Mouse (Mus musculus): ENCODE data around the gene Clec3a. TPM values are rescaled to one million over a fixed set of nuclear protein-coding genes. Genes with fewer than 3 reads are reported as not detected.

Clec3a gene
- total RNA-seq (2021) = not detected
- long read RNA-seq = 0 reads

DNA sequence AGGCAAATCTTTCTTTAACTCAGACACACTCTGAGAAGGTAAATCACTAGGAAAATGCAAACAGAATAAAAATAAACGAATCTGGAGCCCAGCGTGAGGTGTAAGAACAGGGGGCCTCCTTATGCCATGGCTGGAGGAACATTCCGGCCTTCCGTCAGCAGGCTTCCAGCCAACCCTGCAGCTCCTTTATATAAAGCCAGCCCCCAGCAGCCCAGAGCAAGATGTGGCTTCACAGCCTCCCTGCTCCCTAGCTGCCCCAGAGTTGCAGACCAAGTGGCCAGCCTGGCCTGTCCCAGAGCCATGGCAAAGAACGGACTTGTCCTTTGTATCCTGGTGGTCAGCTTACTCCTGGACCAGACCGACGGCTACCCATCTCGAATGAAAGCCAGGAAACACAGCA, at the start of gene Clec3a:
Clec3a (plus strand) TSS at position 301 of the 400 bp plus-strand sequence.
- no peak for DNase-seq (ENCODE audit: low spot score in 2 of 2)

DNA sequence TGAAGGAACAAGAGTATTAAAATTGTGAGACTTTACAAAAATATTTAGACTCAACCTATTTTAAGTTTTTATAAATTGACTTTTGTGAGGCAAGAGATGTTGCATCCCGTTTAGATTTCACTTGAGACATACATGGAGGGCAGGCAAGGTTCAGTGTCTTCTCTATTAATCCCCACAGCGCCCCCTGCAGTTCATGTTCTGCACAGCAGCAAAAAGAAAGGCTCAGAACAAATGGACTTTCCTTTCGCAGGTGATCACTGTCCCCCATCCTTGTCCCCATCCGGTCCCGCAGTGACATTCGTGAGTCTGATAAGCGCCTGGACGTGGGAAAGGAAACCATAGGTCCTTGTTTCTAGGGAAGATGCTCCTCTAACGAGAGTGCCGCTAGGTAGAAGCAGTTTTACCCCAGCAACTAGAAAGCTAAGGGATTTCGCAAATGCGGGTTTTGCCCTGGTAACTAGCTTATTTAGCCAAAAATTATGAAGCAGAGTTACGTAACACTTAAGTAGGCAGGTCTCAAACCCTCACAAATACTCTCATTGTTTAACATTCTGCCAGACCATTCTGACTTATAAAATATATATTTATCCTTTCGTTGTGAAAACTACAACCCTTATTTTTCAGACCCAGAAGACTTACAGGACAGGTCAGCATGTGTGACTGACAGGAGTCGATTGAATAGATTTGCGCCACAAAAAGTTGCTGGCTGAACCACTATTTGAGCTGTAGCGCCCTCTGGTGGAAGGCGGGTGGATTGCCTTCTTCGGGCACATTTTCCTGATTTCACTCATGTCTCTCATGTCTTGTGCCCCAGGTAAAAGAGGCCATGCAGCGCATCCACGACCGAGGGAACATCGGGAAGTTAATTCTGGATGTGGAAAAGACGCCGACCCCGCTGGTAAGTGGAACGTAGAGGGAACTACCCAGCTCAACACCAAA, 48.6 kb upstream of the Clec3a start:
- DNase-seq (ENCODE audit: low spot score in 2 of 2) = peak; percentile 87 to 88

DNA sequence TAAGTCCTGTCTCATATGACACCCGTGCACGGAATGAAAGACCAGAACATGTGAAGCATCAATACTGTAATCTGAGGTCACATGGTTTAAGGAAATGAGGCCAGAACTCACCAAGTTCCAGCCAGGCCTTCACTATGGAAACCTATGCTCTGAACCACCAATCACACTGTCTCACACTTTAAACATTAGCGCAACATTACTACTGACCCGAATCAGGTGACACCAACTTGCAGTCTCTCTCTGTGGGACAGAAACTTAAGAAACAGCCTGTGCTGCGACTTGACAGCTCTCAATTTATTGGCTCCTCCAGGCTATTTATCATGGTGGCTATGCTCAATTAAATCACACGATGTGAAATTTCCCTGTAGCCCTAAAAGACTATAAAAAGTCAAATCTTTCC, 43.5 kb upstream of the Clec3a start:
- no peak for DNase-seq (ENCODE audit: low spot score in 2 of 2)

DNA sequence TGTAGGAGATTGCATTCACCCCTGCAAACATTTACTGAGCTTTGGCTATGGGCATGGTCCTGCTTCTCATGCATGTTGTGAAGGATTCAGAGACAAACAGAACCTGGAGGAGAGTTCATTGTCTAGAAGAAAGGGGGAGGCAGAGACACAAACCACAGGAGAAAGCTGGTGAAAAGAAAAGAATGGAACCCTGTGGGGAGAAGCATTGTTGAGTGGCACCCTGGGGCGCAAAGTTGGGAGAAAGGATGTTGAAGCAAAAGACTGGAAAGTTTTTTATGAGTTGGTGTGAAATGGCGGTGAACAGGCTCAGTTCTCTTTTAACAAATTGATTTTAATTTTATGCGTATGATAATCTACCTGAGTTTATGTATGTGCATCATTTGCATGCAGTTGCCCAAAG, 33.7 kb upstream of the Clec3a start:
- DNase-seq (ENCODE audit: low spot score in 2 of 2) = no peak

DNA sequence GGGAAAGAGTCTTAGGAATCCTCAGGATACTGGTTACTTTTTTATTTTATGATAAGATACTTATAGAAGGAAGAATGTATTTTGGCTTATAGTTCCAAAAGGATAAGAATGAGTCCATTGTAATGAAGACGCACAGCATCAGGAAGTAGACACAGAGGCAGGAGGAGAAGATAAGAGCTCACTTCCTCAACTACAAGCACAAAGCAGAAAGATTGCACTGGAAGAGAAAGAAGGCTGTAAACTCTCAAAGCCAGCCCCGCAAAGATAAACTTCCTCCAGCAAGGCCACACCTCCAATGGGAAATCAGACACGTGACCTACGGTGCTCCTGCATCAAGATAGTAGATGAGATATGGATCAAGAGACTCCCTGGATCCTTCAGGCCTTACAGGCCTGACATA, 30.4 kb upstream of the Clec3a start:
- DNase-seq (ENCODE audit: low spot score in 2 of 2) = no peak

DNA sequence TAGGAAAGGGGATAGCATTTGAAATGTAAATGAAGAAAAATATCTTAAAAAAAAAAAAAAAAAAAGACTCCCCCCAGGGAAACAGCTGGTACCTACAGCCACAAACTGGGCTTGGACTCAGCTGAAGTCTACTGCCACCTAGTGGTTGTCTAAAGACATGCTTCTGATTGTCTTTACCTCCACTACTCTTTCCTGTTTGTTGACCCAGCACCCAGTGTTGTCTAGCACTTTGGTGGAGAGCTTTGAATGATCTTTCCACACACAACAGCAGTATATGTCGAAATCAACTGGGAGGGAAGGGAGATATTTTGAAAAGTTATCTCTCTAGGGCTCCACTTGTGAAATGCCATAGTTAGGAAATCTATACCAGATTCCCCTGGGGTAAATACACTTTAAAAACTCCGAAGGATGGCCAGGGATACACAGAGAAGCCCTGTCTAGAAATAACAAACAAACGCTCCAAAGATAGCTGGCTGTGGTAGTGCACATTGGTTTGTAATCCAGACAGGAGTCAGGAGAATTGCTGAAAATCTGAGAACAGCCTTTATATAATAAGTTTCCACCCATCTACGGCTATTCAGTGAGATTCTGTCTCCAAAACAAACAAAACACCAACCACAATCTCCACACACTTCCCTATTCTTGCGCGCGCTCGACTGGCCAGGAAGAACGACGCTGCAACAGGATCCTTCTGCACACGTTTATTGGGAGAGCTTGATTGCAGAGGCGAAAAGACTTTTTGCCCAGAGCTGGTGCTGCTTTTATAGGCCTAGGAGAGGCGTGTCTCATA, 27.2 kb upstream of the Clec3a start:
- DNase-seq (ENCODE audit: low spot score in 2 of 2) = no peak

GRCm38 (mm10) chr8:114398326-114398725, 19.6 kb upstream of the Clec3a start:
- DNase-seq (ENCODE audit: low spot score in 2 of 2) = no peak

DNA sequence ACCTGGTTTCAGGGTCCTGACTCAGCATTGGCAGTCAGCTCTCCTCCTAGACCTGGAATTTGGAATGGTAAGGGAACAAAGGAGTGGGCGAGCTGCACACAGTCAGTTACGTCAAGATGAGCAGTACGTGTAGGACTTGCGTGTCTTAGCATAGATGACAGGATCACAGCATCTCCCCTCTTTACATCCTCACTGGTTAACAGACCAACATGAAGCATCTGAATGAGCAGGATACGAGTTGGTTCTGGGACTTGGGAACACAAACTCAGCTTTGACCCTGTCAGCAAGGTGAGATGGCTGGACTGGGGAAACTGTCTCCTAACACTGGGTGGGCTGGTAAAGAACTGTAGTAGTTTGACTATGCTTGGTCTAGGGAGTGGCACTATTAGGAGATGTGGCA, 18.6 kb upstream of the Clec3a start:
- no peak for DNase-seq (ENCODE audit: low spot score in 2 of 2)

GRCm38 (mm10) chr8:114401679-114402078, 16.2 kb upstream of the Clec3a start:
- no peak for DNase-seq (ENCODE audit: low spot score in 2 of 2)

- no peak for DNase-seq (ENCODE audit: low spot score in 2 of 2)
Measured at GRCm38 (mm10) chr8:114411421-114411820, 6.5 kb upstream of the Clec3a start.

GRCm38 (mm10) chr8:114418486-114418885, 600 bp downstream of the Clec3a start:
- no peak for DNase-seq (ENCODE audit: low spot score in 2 of 2)

DNA sequence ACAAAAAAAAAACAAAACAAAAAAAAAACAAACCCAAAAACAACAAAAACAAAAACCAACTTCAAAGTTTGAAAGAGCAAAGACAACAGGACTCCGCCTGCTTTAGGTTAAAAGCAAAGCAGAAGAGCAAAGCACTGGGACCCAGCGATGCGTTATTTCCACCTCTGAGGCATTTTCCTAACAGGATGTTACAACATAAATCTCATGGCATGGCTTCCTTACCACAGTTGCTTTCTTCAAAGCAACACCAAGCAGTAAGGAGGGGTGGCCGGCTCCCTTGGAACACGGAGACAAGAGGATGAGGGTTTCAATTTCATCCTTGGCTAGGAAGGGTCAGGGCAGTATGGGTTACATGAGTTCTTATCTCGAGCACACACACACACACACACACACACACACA, 1.0 kb downstream of the Clec3a start:
- DNase-seq (ENCODE audit: low spot score in 2 of 2) = no peak

- DNase-seq (ENCODE audit: low spot score in 2 of 2) = no peak
Measured at GRCm38 (mm10) chr8:114421544-114421943, 3.7 kb downstream of the Clec3a start.

DNA sequence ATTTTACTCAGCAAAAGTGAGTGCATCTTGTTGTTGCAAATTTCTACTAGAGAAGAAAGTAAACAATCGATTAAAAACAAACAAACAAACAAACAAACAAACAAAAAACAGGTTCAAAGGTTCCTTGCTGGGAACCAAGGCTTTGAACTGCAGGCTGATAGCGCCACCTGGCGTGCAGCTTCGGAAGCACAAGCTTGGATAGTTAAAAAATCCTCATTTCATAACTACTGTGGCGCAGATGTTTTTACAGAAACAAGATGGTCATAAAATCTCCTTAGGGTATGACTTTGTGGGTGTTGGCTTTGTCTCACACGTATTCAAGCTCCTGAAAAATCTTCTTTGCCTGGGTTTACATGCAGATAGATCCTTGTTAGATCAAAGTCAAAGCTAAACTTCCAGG, 20.4 kb downstream of the Clec3a start:
- peak; percentile 71 to 74 for DNase-seq (ENCODE audit: low spot score in 2 of 2)

GRCm38 (mm10) chr8:114439334-114440204, 21.7 kb downstream of the Clec3a start, which contains the start of gene Wwox:
Gene Wwox (plus strand): TSS chr8:114439655.
- DNase-seq (ENCODE audit: low spot score in 2 of 2) = peak; percentile 100

DNA sequence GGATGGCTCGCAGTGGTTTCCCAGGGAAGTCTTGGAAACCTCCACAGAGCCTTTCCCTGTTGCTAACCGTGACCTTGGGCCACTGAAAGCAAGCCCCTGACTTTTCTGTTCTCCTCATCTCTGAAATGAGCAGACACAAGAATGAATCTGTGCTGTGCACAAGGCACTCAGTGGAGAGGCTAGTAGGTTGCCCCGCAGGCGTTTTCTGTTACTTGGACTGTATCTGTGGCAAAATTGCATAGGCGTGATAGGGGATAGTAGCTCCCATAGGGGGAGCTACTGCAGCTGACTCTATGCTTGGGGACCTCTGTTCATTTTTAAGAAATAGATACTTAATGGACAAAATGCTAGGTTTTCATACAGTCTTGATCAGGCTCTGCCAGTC, 22.3 kb downstream of the Clec3a start:
- no peak for DNase-seq (ENCODE audit: low spot score in 2 of 2)

GRCm38 (mm10) chr8:114441616-114442015, 23.7 kb downstream of the Clec3a start:
- DNase-seq (ENCODE audit: low spot score in 2 of 2) = peak in 1 of 2 experiments; percentile 47

- DNase-seq (ENCODE audit: low spot score in 2 of 2) = no peak
Measured at GRCm38 (mm10) chr8:114446884-114447283, 29.0 kb downstream of the Clec3a start.

DNA sequence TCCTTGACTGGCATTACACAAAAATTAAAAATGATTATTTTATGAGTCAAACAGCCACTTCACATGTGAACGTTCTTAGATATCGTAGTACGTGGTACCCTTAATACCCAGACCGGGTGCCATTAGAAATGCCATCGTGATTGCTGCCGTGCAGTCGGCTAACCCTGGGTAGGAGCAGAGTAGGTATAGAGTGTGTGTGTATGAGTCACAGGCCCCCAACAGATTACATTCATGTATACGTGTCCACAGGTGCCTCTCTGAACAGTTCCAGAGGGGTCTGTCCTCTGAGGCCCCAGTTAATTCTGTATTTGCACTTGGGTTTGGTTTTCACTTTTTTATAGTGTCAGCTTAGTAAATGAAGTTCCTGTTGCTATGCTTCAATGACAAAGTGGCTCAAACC, 34.4 kb downstream of the Clec3a start:
- DNase-seq (ENCODE audit: low spot score in 2 of 2) = no peak

DNA sequence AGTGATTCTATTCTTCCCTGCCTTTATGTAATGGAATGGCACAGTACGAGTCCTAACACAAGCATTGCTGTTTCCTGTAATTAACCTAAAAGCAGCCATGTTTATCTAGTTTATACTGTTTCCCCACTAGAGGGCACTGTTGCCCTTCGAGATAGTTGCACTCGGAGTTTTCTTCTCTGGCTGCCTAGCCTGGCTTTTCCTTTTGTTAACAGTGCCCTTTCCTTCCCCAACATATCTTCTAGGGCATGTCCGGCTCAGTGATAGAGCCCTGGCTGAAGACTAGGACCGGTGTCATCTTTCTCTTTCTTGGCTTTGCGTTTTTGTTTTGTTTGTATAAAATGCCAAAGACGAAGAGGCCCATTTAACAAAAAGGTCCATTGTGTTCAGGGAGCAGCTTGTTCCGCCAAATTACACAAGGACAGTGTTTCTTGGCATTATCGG, 34.9 kb downstream of the Clec3a start:
- DNase-seq (ENCODE audit: low spot score in 2 of 2) = peak; percentile 74 to 83

DNA sequence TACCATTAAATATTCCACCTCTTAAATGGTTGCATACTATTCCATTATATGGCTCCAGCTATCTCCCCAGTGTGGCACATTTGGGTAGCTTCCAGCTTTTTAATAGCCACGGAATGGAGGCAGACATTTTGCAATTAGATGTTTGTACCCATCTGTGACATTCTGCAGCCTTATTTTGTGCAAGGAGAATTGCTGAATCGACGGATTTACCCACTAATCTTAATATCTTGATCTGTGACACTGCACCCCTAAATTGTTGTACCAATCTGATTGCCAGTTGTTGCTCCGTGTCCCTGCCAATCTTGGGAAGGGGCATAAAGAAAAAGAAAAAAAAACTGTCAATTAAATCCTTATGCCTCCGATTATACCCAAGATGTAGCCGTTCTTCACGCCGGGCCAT, 37.4 kb downstream of the Clec3a start:
- DNase-seq (ENCODE audit: low spot score in 2 of 2) = no peak

Data from layer of hippocampus, postnatal 10 days (tissue).